Mouse (Mus musculus) Muller cell, postnatal 12 days (primary cell): ENCODE measurements around the gene Ier5.

ENCODE experiments used
- DNase-seq: peaks from one replicate; pipeline ENCODE4 v3.0.0-alpha.2; 2015; ENCODE audit errors: inconsistent ontology term

The Ier5 gene

GRCm38 (mm10) chr1:155077675-155078074 lies 21.8 kb downstream of the Ier5 start:
- DNase-seq, result no peak

GRCm38 (mm10) chr1:155075856-155076255 lies 23.6 kb downstream of the Ier5 start:
- DNase-seq, result no peak

- DNase-seq, result peak; percentile 90
Measured at GRCm38 (mm10) chr1:155074856-155075255, 24.6 kb downstream of the Ier5 start.

- no peak for DNase-seq
Measured at GRCm38 (mm10) chr1:155073905-155074304, 25.5 kb downstream of the Ier5 start.

- no peak for DNase-seq
Measured at GRCm38 (mm10) chr1:155073133-155073532, 26.3 kb downstream of the Ier5 start.

GRCm38 (mm10) chr1:155071287-155071876 lies 28.1 kb downstream of the Ier5 start:
- no peak for DNase-seq

GRCm38 (mm10) chr1:155070561-155071286 lies 28.7 kb downstream of the Ier5 start:
- DNase-seq, result no peak

GRCm38 (mm10) chr1:155069696-155070095 lies 29.7 kb downstream of the Ier5 start:
- DNase-seq, result no peak

- DNase-seq, result no peak
Measured at GRCm38 (mm10) chr1:155066196-155066595, 33.2 kb downstream of the Ier5 start.

- no peak for DNase-seq
Measured at GRCm38 (mm10) chr1:155065068-155065701, 34.3 kb downstream of the Ier5 start.

GRCm38 (mm10) chr1:155064649-155065048 lies 34.8 kb downstream of the Ier5 start:
- no peak for DNase-seq

- no peak for DNase-seq
Measured at GRCm38 (mm10) chr1:155064111-155064510, 35.3 kb downstream of the Ier5 start.

- peak; percentile 46 for DNase-seq
Measured at GRCm38 (mm10) chr1:155062963-155063362, 36.5 kb downstream of the Ier5 start.

- DNase-seq, result no peak
Measured at GRCm38 (mm10) chr1:155062057-155062456, 37.4 kb downstream of the Ier5 start.

GRCm38 (mm10) chr1:155060832-155061801 lies 38.3 kb downstream of the Ier5 start:
- no peak for DNase-seq

GRCm38 (mm10) chr1:155060261-155060660 lies 39.2 kb downstream of the Ier5 start:
- DNase-seq, result no peak

GRCm38 (mm10) chr1:155059505-155059904 lies 39.9 kb downstream of the Ier5 start:
- DNase-seq, result no peak

- DNase-seq, result no peak
Measured at GRCm38 (mm10) chr1:155058099-155059012, 41.1 kb downstream of the Ier5 start.

- peak; percentile 65 for DNase-seq
Measured at GRCm38 (mm10) chr1:155056166-155056565, 43.3 kb downstream of the Ier5 start.

- no peak for DNase-seq
Measured at GRCm38 (mm10) chr1:155055041-155055440, 44.4 kb downstream of the Ier5 start.
